Mouse (Mus musculus) cerebellum, adult 9-11 months (tissue): ENCODE results near the gene Tm4sf19.

Experiments
- DNase-seq: peaks from one replicate; pipeline ENCODE4 v3.0.0; 2022

Tm4sf19 gene

GRCm38 (mm10) chr16:32400267-32400666 lies at the start of gene Tm4sf19:
TSS of gene Tm4sf19 (plus strand) at chr16:32400506.
- DNase-seq = no peak

- DNase-seq = peak; percentile 38
Observed at GRCm38 (mm10) chr16:32350776-32351175, 49.5 kb upstream of the Tm4sf19 start.

GRCm38 (mm10) chr16:32363530-32363929 lies 36.8 kb upstream of the Tm4sf19 start:
- DNase-seq = no peak

- DNase-seq = no peak
Observed at GRCm38 (mm10) chr16:32371351-32371750, 29.0 kb upstream of the Tm4sf19 start.

GRCm38 (mm10) chr16:32379575-32379974 lies 20.7 kb upstream of the Tm4sf19 start:
- DNase-seq = no peak

GRCm38 (mm10) chr16:32382901-32383300 lies 17.4 kb upstream of the Tm4sf19 start:
- no peak for DNase-seq

GRCm38 (mm10) chr16:32384885-32385284 lies 15.4 kb upstream of the Tm4sf19 start:
- DNase-seq = no peak

GRCm38 (mm10) chr16:32386826-32387225 lies 13.5 kb upstream of the Tm4sf19 start:
- DNase-seq = no peak

GRCm38 (mm10) chr16:32389049-32389448 lies 11.3 kb upstream of the Tm4sf19 start:
- DNase-seq = no peak

GRCm38 (mm10) chr16:32389841-32390240 lies 10.5 kb upstream of the Tm4sf19 start:
- no peak for DNase-seq

- DNase-seq = no peak
Observed at GRCm38 (mm10) chr16:32390882-32391281, 9.4 kb upstream of the Tm4sf19 start.

GRCm38 (mm10) chr16:32395679-32396540 lies 4.4 kb upstream of the Tm4sf19 start:
- no peak for DNase-seq

- no peak for DNase-seq
Observed at GRCm38 (mm10) chr16:32396541-32396835, 3.8 kb upstream of the Tm4sf19 start.

- DNase-seq = no peak
Observed at GRCm38 (mm10) chr16:32398206-32398605, 2.1 kb upstream of the Tm4sf19 start.

GRCm38 (mm10) chr16:32401335-32401965 lies 1.1 kb downstream of the Tm4sf19 start:
- no peak for DNase-seq

GRCm38 (mm10) chr16:32402818-32403217 lies 2.5 kb downstream of the Tm4sf19 start:
- no peak for DNase-seq

GRCm38 (mm10) chr16:32405716-32406115 lies 5.4 kb downstream of the Tm4sf19 start:
- DNase-seq = no peak

GRCm38 (mm10) chr16:32406671-32407070 lies 6.4 kb downstream of the Tm4sf19 start:
- no peak for DNase-seq

- DNase-seq = no peak
Observed at GRCm38 (mm10) chr16:32407730-32408129, 7.4 kb downstream of the Tm4sf19 start.

- DNase-seq = no peak
Observed at GRCm38 (mm10) chr16:32417457-32417856, 17.2 kb downstream of the Tm4sf19 start.

- DNase-seq = peak; percentile 96
Observed at GRCm38 (mm10) chr16:32419517-32420483, 19.5 kb downstream of the Tm4sf19 start, which contains the start of gene Tctex1d2. TSS of gene Tctex1d2 (plus strand) at chr16:32419702.

- DNase-seq = no peak
Observed at GRCm38 (mm10) chr16:32427506-32427905, 27.2 kb downstream of the Tm4sf19 start.

GRCm38 (mm10) chr16:32430474-32431046 lies 30.3 kb downstream of the Tm4sf19 start, which contains the start of gene Pcyt1a:
TSS of gene Pcyt1a (plus strand) at chr16:32430921.
- peak; percentile 91 for DNase-seq
